Mouse (Mus musculus): ENCODE measurements around the gene Lzts3. TPM values are rescaled to one million over a fixed set of nuclear protein-coding genes. Genes with fewer than 3 reads are reported as not detected.

Gene Lzts3
- total and polyA plus RNA-seq, 2 experiments = 8.0 to 30.7 TPM

GRCm38 (mm10) chr2:130642197-130642660 lies 374 bp downstream of the Lzts3 start:
- H3K27ac ChIP-seq (replicated peaks; ENCODE audit: insufficient read depth, low read depth, low read length) = peak overlapping the region; percentile 50
- no peak for DNase-seq (ENCODE audit: extremely low read depth, low read depth, low spot score)
- H3K79me2 ChIP-seq (ENCODE audit: control insufficient read depth, insufficient read depth, low read length) = peaks cover 5% of the 10 kb centered on the region; the same call in 1 of the 2 replicates
- H3K4me1 ChIP-seq (ENCODE audit: control insufficient read depth, insufficient read depth, low read length) = peaks cover 21% of the 10 kb centered on the region
- TF ChIP-seq POLR2A (IDR thresholded peaks at IDR 0.05; ENCODE audit: extremely low read depth, insufficient read depth, low read length) (no peak), CTCF (IDR thresholded peaks at IDR 0.05; ENCODE audit: low read depth, low read length) (no peak)
- H3K9ac ChIP-seq (ENCODE audit: low read depth, low read length) = peak overlapping the region; percentile 92
- WGBS = 1% methylated on average over 25 of the region's 27 CpGs
- H3K27me3 ChIP-seq (ENCODE audit: control insufficient read depth, insufficient read depth, low read length) = no peaks in the 10 kb centered on the region
- peak overlapping the region; percentile 98 for H3K4me3 ChIP-seq (ENCODE audit: insufficient read depth, low read depth, low read length)
- no peaks in the 10 kb centered on the region for H3K36me3 ChIP-seq (ENCODE audit: control insufficient read depth, insufficient read depth, low read length)

GRCm38 (mm10) chr2:130641351-130642025 lies 1.1 kb downstream of the Lzts3 start:
- Histone ChIP-seq H3K36me3 (ENCODE audit: control insufficient read depth, insufficient read depth, low read length) (no peaks in the 10 kb centered on the region), H3K4me1 (ENCODE audit: control insufficient read depth, insufficient read depth, low read length) (peaks cover 21% of the 10 kb centered on the region), H3K4me3 (ENCODE audit: insufficient read depth, low read depth, low read length) (no peak overlapping the region), H3K9ac (ENCODE audit: low read depth, low read length) (no peak overlapping the region), H3K27me3 (ENCODE audit: control insufficient read depth, insufficient read depth, low read length) (no peaks in the 10 kb centered on the region), H3K79me2 (ENCODE audit: control insufficient read depth, insufficient read depth, low read length) (peaks cover 5% of the 10 kb centered on the region; the same call in 1 of the 2 replicates), H3K27ac (replicated peaks; ENCODE audit: insufficient read depth, low read depth, low read length) (no peak overlapping the region)
- peak; percentile 50 for DNase-seq (ENCODE audit: extremely low read depth, low read depth, low spot score)
- 45% methylated on average over 6 of the region's 6 CpGs for WGBS
- TF ChIP-seq CTCF (IDR thresholded peaks at IDR 0.05; ENCODE audit: low read depth, low read length) (no peak), POLR2A (IDR thresholded peaks at IDR 0.05; ENCODE audit: extremely low read depth, insufficient read depth, low read length) (no peak)

GRCm38 (mm10) chr2:130639276-130639675 lies 3.3 kb downstream of the Lzts3 start:
- no peak for DNase-seq (ENCODE audit: extremely low read depth, low read depth, low spot score)
- Histone ChIP-seq H3K4me1 (ENCODE audit: control insufficient read depth, insufficient read depth, low read length) (peaks cover 21% of the 10 kb centered on the region), H3K79me2 (ENCODE audit: control insufficient read depth, insufficient read depth, low read length) (peaks cover 5% of the 10 kb centered on the region; the same call in 1 of the 2 replicates), H3K4me3 (ENCODE audit: insufficient read depth, low read depth, low read length) (no peak overlapping the region), H3K27ac (replicated peaks; ENCODE audit: insufficient read depth, low read depth, low read length) (no peak overlapping the region), H3K27me3 (ENCODE audit: control insufficient read depth, insufficient read depth, low read length) (no peaks in the 10 kb centered on the region), H3K36me3 (ENCODE audit: control insufficient read depth, insufficient read depth, low read length) (no peaks in the 10 kb centered on the region), H3K9ac (ENCODE audit: low read depth, low read length) (no peak overlapping the region)
- 89% methylated on average over 6 of the region's 6 CpGs for WGBS
- TF ChIP-seq POLR2A (IDR thresholded peaks at IDR 0.05; ENCODE audit: extremely low read depth, insufficient read depth, low read length) (no peak), CTCF (IDR thresholded peaks at IDR 0.05; ENCODE audit: low read depth, low read length) (no peak)

GRCm38 (mm10) chr2:130638101-130638611 lies 4.4 kb downstream of the Lzts3 start:
- 29% methylated on average over 16 of the region's 16 CpGs for WGBS
- Histone ChIP-seq H3K27me3 (ENCODE audit: control insufficient read depth, insufficient read depth, low read length) (no peaks in the 10 kb centered on the region), H3K9ac (ENCODE audit: low read depth, low read length) (peak overlapping the region; percentile 74), H3K4me3 (ENCODE audit: insufficient read depth, low read depth, low read length) (peak overlapping the region; percentile 58), H3K27ac (replicated peaks; ENCODE audit: insufficient read depth, low read depth, low read length) (peak overlapping the region; percentile 86), H3K79me2 (ENCODE audit: control insufficient read depth, insufficient read depth, low read length) (peaks cover 5% of the 10 kb centered on the region; the same call in 1 of the 2 replicates), H3K4me1 (ENCODE audit: control insufficient read depth, insufficient read depth, low read length) (peaks cover 21% of the 10 kb centered on the region), H3K36me3 (ENCODE audit: control insufficient read depth, insufficient read depth, low read length) (no peaks in the 10 kb centered on the region)
- no peak for TF ChIP-seq POLR2A (IDR thresholded peaks at IDR 0.05; ENCODE audit: extremely low read depth, insufficient read depth, low read length)
- TF ChIP-seq CTCF (IDR thresholded peaks at IDR 0.05; ENCODE audit: low read depth, low read length) = no peak
- peak; percentile 89 for DNase-seq (ENCODE audit: extremely low read depth, low read depth, low spot score)

GRCm38 (mm10) chr2:130635847-130636246 lies 6.8 kb downstream of the Lzts3 start:
- Histone ChIP-seq H3K27me3 (ENCODE audit: control insufficient read depth, insufficient read depth, low read length) (no peaks in the 10 kb centered on the region), H3K4me3 (ENCODE audit: insufficient read depth, low read depth, low read length) (no peak overlapping the region), H3K79me2 (ENCODE audit: control insufficient read depth, insufficient read depth, low read length) (no peaks in the 10 kb centered on the region), H3K36me3 (ENCODE audit: control insufficient read depth, insufficient read depth, low read length) (no peaks in the 10 kb centered on the region), H3K27ac (replicated peaks; ENCODE audit: insufficient read depth, low read depth, low read length) (no peak overlapping the region), H3K4me1 (ENCODE audit: control insufficient read depth, insufficient read depth, low read length) (peaks cover 6% of the 10 kb centered on the region), H3K9ac (ENCODE audit: low read depth, low read length) (no peak overlapping the region)
- WGBS = 87% methylated on average over 21 of the region's 21 CpGs
- TF ChIP-seq CTCF (IDR thresholded peaks at IDR 0.05; ENCODE audit: low read depth, low read length) (no peak), POLR2A (IDR thresholded peaks at IDR 0.05; ENCODE audit: extremely low read depth, insufficient read depth, low read length) (no peak)
- DNase-seq (ENCODE audit: extremely low read depth, low read depth, low spot score) = no peak

Measured in liver, adult 2 months (tissue).